Mouse (Mus musculus): ENCODE measurements around the gene Mfap2. TPM values are rescaled to one million over a fixed set of nuclear protein-coding genes. Genes with fewer than 3 reads are reported as not detected.

Mfap2 gene
- polyA plus RNA-seq, 1 experiment, result 2.3 TPM

- H3K36me3 ChIP-seq (ENCODE audit: control insufficient read depth, insufficient read depth, low read length), result no peaks in the 10 kb centered on the region
- TF ChIP-seq POLR2A (IDR thresholded peaks at IDR 0.05; ENCODE audit: control insufficient read depth, low read depth, low read length), result no peak
- TF ChIP-seq CTCF (IDR thresholded peaks at IDR 0.05; ENCODE audit: control insufficient read depth, insufficient read depth, insufficient replicate concordance, low read depth, low read length), result peak; percentile 59; the same call in 1 of the 2 replicates
- peaks cover 10% of the 10 kb centered on the region for H3K4me1 ChIP-seq (ENCODE audit: control insufficient read depth, insufficient read depth, low read length)
- no peaks in the 10 kb centered on the region for H3K27me3 ChIP-seq (ENCODE audit: control insufficient read depth, insufficient read depth, low read length)
- H3K4me3 ChIP-seq (ENCODE audit: control insufficient read depth, low read depth, low read length), result no peak overlapping the region
- no peak overlapping the region for H3K27ac ChIP-seq (ENCODE audit: control insufficient read depth, insufficient read depth, low read depth, low read length)
Measured at GRCm38 (mm10) chr4:140964620-140965019, 45.6 kb upstream of the Mfap2 start.

DNA sequence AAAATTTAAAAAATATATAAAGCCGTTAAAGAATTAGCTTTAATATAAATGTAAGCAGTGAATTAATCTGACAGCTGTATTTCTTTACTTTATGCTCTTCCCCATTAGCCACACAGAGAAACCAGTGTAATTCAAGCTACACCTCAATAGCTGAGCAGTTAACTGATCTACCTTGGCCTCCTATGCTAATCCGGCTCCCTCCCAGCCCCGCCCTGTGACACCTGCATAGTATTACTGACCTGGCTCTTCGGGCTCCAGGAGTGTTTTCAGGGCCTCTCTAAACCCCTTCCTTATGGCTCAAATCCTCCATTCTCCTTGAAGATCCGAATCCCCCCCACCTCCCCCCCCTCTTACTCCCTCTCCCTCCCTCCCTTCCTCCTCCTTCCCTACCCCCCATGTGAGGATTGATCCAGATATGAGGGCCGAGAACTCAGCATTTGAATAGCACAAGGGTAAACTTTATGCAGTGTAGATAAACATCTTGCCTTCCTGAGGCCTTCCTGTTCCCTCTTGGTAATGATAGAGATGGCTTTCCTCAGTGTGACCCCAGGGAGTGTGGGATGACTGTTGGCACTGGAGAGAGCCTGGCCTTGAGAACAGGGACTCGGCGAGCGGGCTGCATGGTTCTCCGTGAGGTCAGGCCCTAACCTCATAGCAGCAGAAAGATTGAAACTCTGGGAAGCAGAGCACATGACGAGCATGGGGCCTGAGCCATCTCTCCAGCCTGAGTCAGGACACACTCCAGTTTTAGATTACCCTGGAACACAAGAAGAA is 42.6 kb upstream of the Mfap2 start:
- no peak for TF ChIP-seq CTCF (IDR thresholded peaks at IDR 0.05; ENCODE audit: control insufficient read depth, insufficient read depth, insufficient replicate concordance, low read depth, low read length)
- Histone ChIP-seq H3K27me3 (ENCODE audit: control insufficient read depth, insufficient read depth, low read length) (no peaks in the 10 kb centered on the region), H3K36me3 (ENCODE audit: control insufficient read depth, insufficient read depth, low read length) (no peaks in the 10 kb centered on the region; the same call in 1 of the 2 replicates), H3K27ac (ENCODE audit: control insufficient read depth, insufficient read depth, low read depth, low read length) (no peak overlapping the region), H3K4me3 (ENCODE audit: control insufficient read depth, low read depth, low read length) (no peak overlapping the region), H3K4me1 (ENCODE audit: control insufficient read depth, insufficient read depth, low read length) (peaks cover under 1% of the 10 kb centered on the region; the same call in 1 of the 2 replicates)

- Histone ChIP-seq H3K27ac (ENCODE audit: control insufficient read depth, insufficient read depth, low read depth, low read length) (no peak overlapping the region), H3K27me3 (ENCODE audit: control insufficient read depth, insufficient read depth, low read length) (no peaks in the 10 kb centered on the region), H3K4me3 (ENCODE audit: control insufficient read depth, low read depth, low read length) (no peak overlapping the region), H3K4me1 (ENCODE audit: control insufficient read depth, insufficient read depth, low read length) (no peaks in the 10 kb centered on the region), H3K36me3 (ENCODE audit: control insufficient read depth, insufficient read depth, low read length) (no peaks in the 10 kb centered on the region; the same call in none of the 2 replicates)
- TF ChIP-seq POLR2A (IDR thresholded peaks at IDR 0.05; ENCODE audit: control insufficient read depth, low read depth, low read length) (no peak), CTCF (IDR thresholded peaks at IDR 0.05; ENCODE audit: control insufficient read depth, insufficient read depth, insufficient replicate concordance, low read depth, low read length) (no peak)
Measured at GRCm38 (mm10) chr4:140971691-140972090, 38.5 kb upstream of the Mfap2 start.

- no peaks in the 10 kb centered on the region for H3K4me1 ChIP-seq (ENCODE audit: control insufficient read depth, insufficient read depth, low read length)
- no peak overlapping the region for H3K27ac ChIP-seq (ENCODE audit: control insufficient read depth, insufficient read depth, low read depth, low read length)
- TF ChIP-seq POLR2A (IDR thresholded peaks at IDR 0.05; ENCODE audit: control insufficient read depth, low read depth, low read length), result no peak
- no peak for TF ChIP-seq CTCF (IDR thresholded peaks at IDR 0.05; ENCODE audit: control insufficient read depth, insufficient read depth, insufficient replicate concordance, low read depth, low read length)
- H3K27me3 ChIP-seq (ENCODE audit: control insufficient read depth, insufficient read depth, low read length), result no peaks in the 10 kb centered on the region
- no peak overlapping the region for H3K4me3 ChIP-seq (ENCODE audit: control insufficient read depth, low read depth, low read length)
- H3K36me3 ChIP-seq (ENCODE audit: control insufficient read depth, insufficient read depth, low read length), result no peaks in the 10 kb centered on the region; the same call in none of the 2 replicates
Measured at GRCm38 (mm10) chr4:140974408-140974807, 35.8 kb upstream of the Mfap2 start.

- Histone ChIP-seq H3K4me3 (ENCODE audit: control insufficient read depth, low read depth, low read length) (no peak overlapping the region), H3K4me1 (ENCODE audit: control insufficient read depth, insufficient read depth, low read length) (no peaks in the 10 kb centered on the region), H3K36me3 (ENCODE audit: control insufficient read depth, insufficient read depth, low read length) (no peaks in the 10 kb centered on the region; the same call in none of the 2 replicates), H3K27me3 (ENCODE audit: control insufficient read depth, insufficient read depth, low read length) (no peaks in the 10 kb centered on the region), H3K27ac (ENCODE audit: control insufficient read depth, insufficient read depth, low read depth, low read length) (no peak overlapping the region)
- no peak for TF ChIP-seq POLR2A (IDR thresholded peaks at IDR 0.05; ENCODE audit: control insufficient read depth, low read depth, low read length)
- TF ChIP-seq CTCF (IDR thresholded peaks at IDR 0.05; ENCODE audit: control insufficient read depth, insufficient read depth, insufficient replicate concordance, low read depth, low read length), result no peak
Measured at GRCm38 (mm10) chr4:140975356-140975755, 34.9 kb upstream of the Mfap2 start.

- no peak overlapping the region for H3K27ac ChIP-seq (ENCODE audit: control insufficient read depth, insufficient read depth, low read depth, low read length)
- H3K36me3 ChIP-seq (ENCODE audit: control insufficient read depth, insufficient read depth, low read length), result no peaks in the 10 kb centered on the region; the same call in none of the 2 replicates
- no peaks in the 10 kb centered on the region for H3K4me1 ChIP-seq (ENCODE audit: control insufficient read depth, insufficient read depth, low read length)
- TF ChIP-seq CTCF (IDR thresholded peaks at IDR 0.05; ENCODE audit: control insufficient read depth, insufficient read depth, insufficient replicate concordance, low read depth, low read length) (no peak), POLR2A (IDR thresholded peaks at IDR 0.05; ENCODE audit: control insufficient read depth, low read depth, low read length) (no peak)
- H3K4me3 ChIP-seq (ENCODE audit: control insufficient read depth, low read depth, low read length), result no peak overlapping the region
- no peaks in the 10 kb centered on the region for H3K27me3 ChIP-seq (ENCODE audit: control insufficient read depth, insufficient read depth, low read length)
Measured at GRCm38 (mm10) chr4:140977278-140977677, 32.9 kb upstream of the Mfap2 start.

- H3K4me3 ChIP-seq (ENCODE audit: control insufficient read depth, low read depth, low read length), result no peak overlapping the region
- TF ChIP-seq CTCF (IDR thresholded peaks at IDR 0.05; ENCODE audit: control insufficient read depth, insufficient read depth, insufficient replicate concordance, low read depth, low read length), result no peak
- no peak for TF ChIP-seq POLR2A (IDR thresholded peaks at IDR 0.05; ENCODE audit: control insufficient read depth, low read depth, low read length)
- no peaks in the 10 kb centered on the region for H3K4me1 ChIP-seq (ENCODE audit: control insufficient read depth, insufficient read depth, low read length)
- no peaks in the 10 kb centered on the region; the same call in none of the 2 replicates for H3K36me3 ChIP-seq (ENCODE audit: control insufficient read depth, insufficient read depth, low read length)
- no peaks in the 10 kb centered on the region for H3K27me3 ChIP-seq (ENCODE audit: control insufficient read depth, insufficient read depth, low read length)
- peak overlapping the region; percentile 34; the same call in 1 of the 2 replicates for H3K27ac ChIP-seq (ENCODE audit: control insufficient read depth, insufficient read depth, low read depth, low read length)
Measured at GRCm38 (mm10) chr4:140977886-140978692, 32.1 kb upstream of the Mfap2 start.
